Mouse (Mus musculus) kidney, embryonic 16.5 days (tissue): ENCODE measurements at regions not wholly inside any gene's neighbourhood (a gene's known extent, or its start where the extent isn't known, plus 50 kb on each side); places are given as distances from the start of the nearest gene placed in this dataset.

Experiments
- ATAC-seq: fragments of 200-750 bp; cut with Nextera tagmentation; 2 replicates; pipeline ENCODE4 v1.8.0; 2017; ENCODE audit warnings: moderate TSS enrichment; ENCODE audit not compliant: low FRiP score, low TSS enrichment
- H3K27ac ChIP-seq: fragments of 300-500 bp; sonication (generic); 2 replicates; pipeline ENCODE4 v1.5.1; 2014; ENCODE audit warnings: low read length
- H3K27me3 ChIP-seq: fragments of 300-500 bp; sonication (generic); 2 replicates; pipeline ENCODE4 v1.6.1; 2014; ENCODE audit warnings: low read length, control low read depth, mixed read lengths; ENCODE audit not compliant: insufficient read depth
- H3K36me3 ChIP-seq: fragments of 300-500 bp; sonication (generic); 2 replicates; pipeline ENCODE4 v1.6.1; 2014; ENCODE audit warnings: low read length, control low read depth, mixed read lengths; ENCODE audit not compliant: insufficient read depth
- H3K4me1 ChIP-seq: fragments of 300-500 bp; sonication (generic); 2 replicates; pipeline ENCODE4 v1.6.1; 2014; ENCODE audit warnings: low read length, control low read depth, mixed read lengths; ENCODE audit not compliant: insufficient read depth
- H3K4me2 ChIP-seq: fragments of 300-500 bp; sonication (generic); replicated peaks from 2 replicates; pipeline ENCODE4 v1.6.1; 2014; ENCODE audit warnings: low read depth, low read length
- H3K4me3 ChIP-seq: fragments of 300-500 bp; sonication (generic); 2 replicates; pipeline ENCODE4 v1.5.1; 2014; ENCODE audit warnings: mild to moderate bottlenecking, low read length
- H3K9ac ChIP-seq: fragments of 300-500 bp; sonication (generic); replicated peaks from 2 replicates; pipeline ENCODE4 v1.6.1; 2014; ENCODE audit warnings: low read length
- H3K9me3 ChIP-seq: fragments of 300-500 bp; sonication (generic); 2 replicates; pipeline ENCODE4 v1.6.1; 2016; ENCODE audit warnings: low read length, control low read depth
- WGBS: fragments of 180-500 bp; shearing (Covaris S2); extraction: QIAGEN DNeasy Blood & Tissue Kit; methylation state at CpG from one replicate; pipeline ENCODE4 v1.1.7; 2014; 5-methylcytosine and 5-hydroxymethylcytosine counted together

GRCm38 (mm10) chr8:97403308-97403707, 1515.0 kb upstream of the Got2 start:
- no peaks in the 10 kb centered on the region for H3K36me3 ChIP-seq
- H3K4me2 ChIP-seq: no peak overlapping the region
- H3K9ac ChIP-seq: no peak overlapping the region
- ATAC-seq: no peak
- H3K9me3 ChIP-seq: no peaks in the 10 kb centered on the region
- no peaks in the 10 kb centered on the region for H3K4me1 ChIP-seq
- no peak overlapping the region for H3K4me3 ChIP-seq
- H3K27ac ChIP-seq: peak overlapping the region; percentile 23; the same call in 1 of the 2 replicates
- no peaks in the 10 kb centered on the region for H3K27me3 ChIP-seq
- 74% methylated on average over 2 of the region's 2 CpGs for WGBS

DNA sequence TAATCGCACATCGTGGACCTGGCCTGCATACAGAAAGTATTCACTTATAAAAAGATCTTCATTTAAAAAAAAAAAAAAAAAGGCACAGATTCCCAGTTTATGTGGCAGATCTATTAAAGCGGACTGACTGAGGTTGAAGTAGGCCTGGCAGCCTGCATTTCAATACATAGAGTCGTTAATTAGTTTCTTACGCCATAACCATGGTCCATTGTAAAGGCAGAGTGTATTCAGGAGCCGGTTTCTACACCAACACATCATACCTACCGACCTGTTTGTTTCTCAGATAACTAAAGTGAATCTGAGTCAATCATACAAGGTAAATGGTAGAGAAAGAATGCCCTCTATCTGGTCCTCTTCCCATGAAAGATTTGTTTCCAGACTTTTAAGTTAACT, 1509.0 kb upstream of the Got2 start:
- H3K4me3 ChIP-seq: no peak overlapping the region
- 37% methylated on average over 7 of the region's 7 CpGs for WGBS
- H3K4me2 ChIP-seq: no peak overlapping the region
- no peak overlapping the region for H3K9ac ChIP-seq
- no peaks in the 10 kb centered on the region for H3K9me3 ChIP-seq
- ATAC-seq: no peak
- no peak overlapping the region for H3K27ac ChIP-seq
- H3K36me3 ChIP-seq: no peaks in the 10 kb centered on the region
- no peaks in the 10 kb centered on the region for H3K4me1 ChIP-seq
- H3K27me3 ChIP-seq: no peaks in the 10 kb centered on the region

- Histone ChIP-seq H3K9ac (no peak overlapping the region), H3K27me3 (no peaks in the 10 kb centered on the region), H3K36me3 (no peaks in the 10 kb centered on the region), H3K4me1 (no peaks in the 10 kb centered on the region), H3K27ac (no peak overlapping the region), H3K4me2 (no peak overlapping the region), H3K9me3 (no peaks in the 10 kb centered on the region), H3K4me3 (no peak overlapping the region)
- WGBS: 31% methylated on average over 5 of the region's 5 CpGs
- no peak for ATAC-seq
These were observed 1508.4 kb upstream of the Got2 start for GRCm38 (mm10) chr8:97396634-97397326.

GRCm38 (mm10) chr8:97389651-97390050, 1501.3 kb upstream of the Got2 start:
- no peak overlapping the region for H3K9ac ChIP-seq
- ATAC-seq: no peak
- no peak overlapping the region for H3K27ac ChIP-seq
- WGBS: 10% methylated on average over 7 of the region's 7 CpGs
- no peaks in the 10 kb centered on the region for H3K4me1 ChIP-seq
- H3K36me3 ChIP-seq: no peaks in the 10 kb centered on the region
- H3K4me2 ChIP-seq: no peak overlapping the region
- no peaks in the 10 kb centered on the region for H3K27me3 ChIP-seq
- H3K4me3 ChIP-seq: no peak overlapping the region
- H3K9me3 ChIP-seq: no peaks in the 10 kb centered on the region

DNA sequence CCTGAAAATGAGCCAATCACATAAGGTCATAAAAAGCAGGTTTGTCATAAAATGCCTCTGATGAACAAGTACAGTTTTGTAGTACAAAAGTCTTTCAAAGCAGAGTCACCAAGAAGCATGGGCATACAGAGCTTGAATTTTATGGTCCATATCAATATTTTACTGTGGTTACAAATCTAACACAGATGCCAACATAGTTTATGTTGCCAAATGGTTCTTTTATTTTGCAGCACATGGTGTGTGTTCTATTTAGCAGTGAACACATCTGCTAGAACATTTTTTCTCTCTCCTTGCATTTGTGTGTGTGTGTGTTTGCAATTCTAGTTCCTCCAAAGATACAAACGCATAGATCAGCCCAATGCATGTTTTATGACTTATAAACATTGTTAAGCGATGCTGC, 1500.8 kb upstream of the Got2 start:
- Histone ChIP-seq H3K4me2 (no peak overlapping the region), H3K27me3 (no peaks in the 10 kb centered on the region), H3K27ac (no peak overlapping the region), H3K4me1 (no peaks in the 10 kb centered on the region), H3K9ac (no peak overlapping the region), H3K36me3 (no peaks in the 10 kb centered on the region), H3K4me3 (no peak overlapping the region), H3K9me3 (no peaks in the 10 kb centered on the region)
- no peak for ATAC-seq
- 19% methylated on average over 2 of the region's 2 CpGs for WGBS

- Histone ChIP-seq H3K4me3 (no peak overlapping the region), H3K4me1 (no peaks in the 10 kb centered on the region), H3K27ac (no peak overlapping the region), H3K36me3 (no peaks in the 10 kb centered on the region), H3K9me3 (no peaks in the 10 kb centered on the region), H3K27me3 (no peaks in the 10 kb centered on the region), H3K9ac (no peak overlapping the region), H3K4me2 (no peak overlapping the region)
- ATAC-seq: no peak
- WGBS: 79% methylated on average over 3 of the region's 3 CpGs
These were observed 1486.8 kb upstream of the Got2 start for GRCm38 (mm10) chr8:97374911-97375771.

GRCm38 (mm10) chr8:97346630-97347029, 1458.3 kb upstream of the Got2 start:
- no peaks in the 10 kb centered on the region for H3K4me1 ChIP-seq
- no peaks in the 10 kb centered on the region for H3K27me3 ChIP-seq
- H3K27ac ChIP-seq: no peak overlapping the region
- H3K9ac ChIP-seq: no peak overlapping the region
- no peaks in the 10 kb centered on the region for H3K36me3 ChIP-seq
- H3K9me3 ChIP-seq: no peaks in the 10 kb centered on the region
- no peak for ATAC-seq
- no peak overlapping the region for H3K4me3 ChIP-seq
- 78% methylated on average over 6 of the region's 6 CpGs for WGBS
- H3K4me2 ChIP-seq: no peak overlapping the region

- H3K4me2 ChIP-seq: no peak overlapping the region
- WGBS: 75% methylated on average over 4 of the region's 4 CpGs
- ATAC-seq: no peak
- H3K27me3 ChIP-seq: no peaks in the 10 kb centered on the region
- H3K9ac ChIP-seq: no peak overlapping the region
- no peak overlapping the region for H3K27ac ChIP-seq
- no peaks in the 10 kb centered on the region for H3K36me3 ChIP-seq
- H3K9me3 ChIP-seq: no peaks in the 10 kb centered on the region
- no peak overlapping the region for H3K4me3 ChIP-seq
- no peaks in the 10 kb centered on the region for H3K4me1 ChIP-seq
These were observed 1427.2 kb upstream of the Got2 start for GRCm38 (mm10) chr8:97315497-97315896.

DNA sequence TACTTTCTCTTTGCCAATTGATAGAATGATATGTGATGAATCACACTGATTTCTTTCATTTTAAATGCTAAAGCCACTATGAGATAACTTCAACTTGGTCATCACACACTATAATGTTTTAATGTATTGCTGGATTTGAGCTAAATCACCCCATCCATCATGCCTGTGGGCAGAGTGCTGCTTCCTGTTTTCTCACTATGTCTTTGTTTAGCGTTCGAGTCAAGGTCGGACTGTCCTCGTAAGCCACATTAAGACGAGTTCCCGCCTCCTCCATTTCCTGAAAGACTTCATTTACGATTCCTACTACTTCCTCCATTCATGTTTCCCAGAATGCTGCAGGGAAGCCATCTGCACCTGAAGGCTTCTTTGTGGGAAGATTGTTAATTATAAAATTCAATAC, 1420.0 kb upstream of the Got2 start:
- Histone ChIP-seq H3K9me3 (no peaks in the 10 kb centered on the region), H3K4me1 (no peaks in the 10 kb centered on the region), H3K9ac (no peak overlapping the region), H3K36me3 (no peaks in the 10 kb centered on the region), H3K27me3 (no peaks in the 10 kb centered on the region), H3K4me3 (no peak overlapping the region), H3K27ac (no peak overlapping the region), H3K4me2 (no peak overlapping the region)
- no peak for ATAC-seq
- 55% methylated on average over 7 of the region's 7 CpGs for WGBS

DNA sequence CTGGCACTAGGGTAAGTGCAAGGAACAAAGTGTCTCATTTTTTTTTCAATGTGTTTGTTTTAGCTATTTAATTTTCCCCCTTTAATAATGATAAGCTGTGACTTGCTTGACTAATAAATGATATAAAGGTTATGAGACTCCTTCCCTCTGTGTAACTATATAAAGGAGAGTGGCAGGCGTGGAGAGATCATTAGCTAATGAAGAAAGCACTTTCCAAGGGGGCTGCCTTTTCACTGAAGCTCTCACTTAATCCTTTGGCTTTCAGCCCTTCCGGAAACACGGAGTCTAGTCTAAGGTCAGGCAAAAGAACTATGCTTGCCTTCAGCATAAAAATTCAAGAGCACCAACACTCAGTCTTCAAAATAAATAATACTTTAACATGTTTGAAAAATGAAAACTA, 1382.2 kb upstream of the Got2 start:
- Histone ChIP-seq H3K36me3 (no peaks in the 10 kb centered on the region), H3K4me1 (no peaks in the 10 kb centered on the region), H3K9ac (no peak overlapping the region), H3K4me2 (no peak overlapping the region), H3K27ac (no peak overlapping the region), H3K27me3 (no peaks in the 10 kb centered on the region), H3K4me3 (no peak overlapping the region), H3K9me3 (no peaks in the 10 kb centered on the region)
- ATAC-seq: no peak
- 59% methylated on average over 3 of the region's 3 CpGs for WGBS
